Mouse (Mus musculus) MEL (cell line): ENCODE results near the gene Mypn.

Experiments used
- BHLHE40 ChIP-seq: IDR thresholded peaks from 2 replicates; pipeline ENCODE4 v1.6.1; 2012; ENCODE audit warnings: low read depth, mild to moderate bottlenecking, inconsistent platforms, low read length, improper control_type of control experiment, borderline replicate concordance
- CHD2 ChIP-seq: IDR thresholded peaks from 2 replicates; pipeline ENCODE4 v1.6.1; 2011; ENCODE audit warnings: low read length, improper control_type of control experiment
- HCFC1 ChIP-seq: IDR thresholded peaks from 2 replicates; pipeline ENCODE4 v1.6.1; 2012; ENCODE audit warnings: low read depth, mild to moderate bottlenecking, inconsistent platforms, low read length, improper control_type of control experiment, moderate library complexity
- POLR2A ChIP-seq, 2 experiments: IDR thresholded peaks; 2 replicates each; pipeline ENCODE4 v1.6.1; 2011 to 2012; ENCODE audit warnings: low read length in 2 of 2, mild to moderate bottlenecking in 2 of 2, control low read depth in 1 of 2, improper control_type of control experiment in 1 of 2, low read depth in 1 of 2, moderate library complexity in 1 of 2; ENCODE audit not compliant: control insufficient read depth in 1 of 2, insufficient read depth in 1 of 2, poor library complexity in 1 of 2
- SMC3 ChIP-seq: IDR thresholded peaks from 2 replicates; pipeline ENCODE4 v1.6.1; 2011; ENCODE audit warnings: low read depth, low read length, improper control_type of control experiment
- TCF12 ChIP-seq: IDR thresholded peaks from 2 replicates; pipeline ENCODE4 v1.6.1; 2014; ENCODE audit warnings: low read depth, mild to moderate bottlenecking, inconsistent platforms, low read length, improper control_type of control experiment, moderate library complexity
- ZKSCAN1 ChIP-seq: IDR thresholded peaks from 2 replicates; pipeline ENCODE4 v1.6.1; 2012; ENCODE audit warnings: low read depth, mild to moderate bottlenecking, inconsistent platforms, low read length, improper control_type of control experiment, moderate library complexity

DNA sequence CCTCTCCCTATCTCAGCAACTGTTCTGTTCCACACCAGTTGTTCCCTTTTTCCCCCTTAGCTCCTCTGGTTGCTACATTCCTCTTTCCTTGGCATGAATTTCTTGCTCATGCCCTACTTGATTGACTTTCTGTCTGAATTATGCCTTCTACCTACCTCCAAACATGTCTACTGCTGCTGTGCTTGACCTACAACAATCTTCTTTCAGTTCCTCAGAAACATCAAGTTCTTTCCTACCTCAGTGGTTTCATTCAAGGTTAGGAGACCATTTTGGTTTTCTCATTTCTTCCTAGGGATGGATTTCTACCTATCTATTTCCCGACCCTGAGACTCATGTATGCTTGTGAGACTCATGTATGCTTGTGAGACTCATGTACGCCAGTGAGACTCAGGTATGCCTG, 36.1 kb upstream of the Mypn start:
- no peak for TF ChIP-seq POLR2A (IDR thresholded peaks at IDR 0.05; ENCODE audit: control insufficient read depth in 1 of 2, insufficient read depth in 1 of 2, low read depth in 1 of 2, low read length in 2 of 2, poor library complexity in 1 of 2)
- TF ChIP-seq TCF12 = no peak
- no peak for TF ChIP-seq HCFC1
- no peak for TF ChIP-seq CHD2
- TF ChIP-seq BHLHE40 = no peak
- TF ChIP-seq ZKSCAN1 = no peak
- no peak for TF ChIP-seq SMC3
